Mouse (Mus musculus): ENCODE results near the gene Fancm. TPM values are rescaled to one million over a fixed set of nuclear protein-coding genes. Genes with fewer than 3 reads are reported as not detected.
"Not testable (repeated sequence)": the region's sequence is repeated elsewhere in the genome, so short reads cannot be mapped to it uniquely, and the experiment has no call there.

The Fancm gene
- polyA plus RNA-seq, 1 experiment from 2014 or later: 8.0 TPM

GRCm38 (mm10) chr12:65136121-65136520 is 60.7 kb downstream of the Fancm start:
- H3K4me2 ChIP-seq; H3K4me3 ChIP-seq (replicated peaks); H3K9ac ChIP-seq; H3K36me3 ChIP-seq; ATAC-seq (ENCODE audit: insufficient read depth, low FRiP score, low read depth); H3K9me3 ChIP-seq; H3K4me1 ChIP-seq; H3K27ac ChIP-seq; H3K27me3 ChIP-seq (replicated peaks): not testable (repeated sequence)
- 92% methylated on average over 4 of the region's 4 CpGs for WGBS

GRCm38 (mm10) chr12:65172021-65172951 is 96.9 kb downstream of the Fancm start, which contains the start of gene Mis18bp1:
TSS of gene Mis18bp1 (minus strand) at chr12:65172604.
- peak within 1 kb of the TSS; percentile 87 for H3K4me3 ChIP-seq (replicated peaks)
- peaks cover 10% of the 10 kb centered on the region; the same call in 1 of the 2 replicates for H3K4me1 ChIP-seq
- no peaks in the 10 kb centered on the region for H3K9me3 ChIP-seq
- peak within 1 kb of the TSS; percentile 97 for H3K27ac ChIP-seq
- H3K27me3 ChIP-seq (replicated peaks): no peaks in the 10 kb centered on the region
- peak within 1 kb of the TSS; percentile 54 for H3K4me2 ChIP-seq
- peak within 1 kb of the TSS; percentile 71 for H3K9ac ChIP-seq
- H3K36me3 ChIP-seq: no peaks in the 10 kb centered on the region
- under 1% methylated on average over 70 of the region's 70 CpGs for WGBS
- peak; percentile 98 for ATAC-seq (ENCODE audit: insufficient read depth, low FRiP score, low read depth)

GRCm38 (mm10) chr12:65172959-65173358 is 97.6 kb downstream of the Fancm start:
- H3K9ac ChIP-seq; H3K27me3 ChIP-seq (replicated peaks); H3K9me3 ChIP-seq; H3K36me3 ChIP-seq: not testable (repeated sequence)
- peak; percentile 25 for ATAC-seq (ENCODE audit: insufficient read depth, low FRiP score, low read depth)
- Histone ChIP-seq H3K4me3 (replicated peaks) (peak overlapping the region; percentile 87), H3K27ac (peak overlapping the region; percentile 97), H3K4me1 (peaks cover 10% of the 10 kb centered on the region; the same call in 1 of the 2 replicates), H3K4me2 (peak overlapping the region; percentile 51)
- 24% methylated on average over 8 of the region's 8 CpGs for WGBS

- WGBS: 89% methylated on average over 5 of the region's 5 CpGs
- H3K4me3 ChIP-seq (replicated peaks): peak overlapping the region; percentile 87; the same call in 1 of the 2 replicates
- H3K27me3 ChIP-seq (replicated peaks): no peaks in the 10 kb centered on the region
- no peak overlapping the region; the same call in 1 of the 2 replicates for H3K27ac ChIP-seq
- H3K4me2 ChIP-seq: no peak overlapping the region; the same call in 1 of the 2 replicates
- no peak overlapping the region for H3K9ac ChIP-seq
- no peaks in the 10 kb centered on the region for H3K36me3 ChIP-seq
- H3K9me3 ChIP-seq: no peaks in the 10 kb centered on the region
- H3K4me1 ChIP-seq: peaks cover 10% of the 10 kb centered on the region; the same call in 1 of the 2 replicates
- ATAC-seq (ENCODE audit: insufficient read depth, low FRiP score, low read depth): no peak
These were observed 98.3 kb downstream of the Fancm start for GRCm38 (mm10) chr12:65173736-65174135.

Other genes with a start within 250 kb of the Fancm start
- 2.6 and 4.1 TPM in 2 replicates for gene Gm527, start 157.7 kb upstream of the Fancm start, polyA plus RNA-seq (2015; fragmentation: Nextera tagmentation; extraction: Ambion mirVana)
- gene Klhl28, start 110.1 kb upstream of the Fancm start, polyA plus RNA-seq (2015; fragmentation: Nextera tagmentation; extraction: Ambion mirVana): 10.1 and 11.4 TPM in 2 replicates
- 25.2 and 30.3 TPM in 2 replicates for gene Togaram1, start 109.8 kb upstream of the Fancm start, polyA plus RNA-seq (2015; fragmentation: Nextera tagmentation; extraction: Ambion mirVana)
- 48.1 and 51.3 TPM in 2 replicates for gene Prpf39, start 39.3 kb upstream of the Fancm start, polyA plus RNA-seq (2015; fragmentation: Nextera tagmentation; extraction: Ambion mirVana)
- 343 and 346 TPM in 2 replicates for gene Fkbp3, start 1.6 kb upstream of the Fancm start, polyA plus RNA-seq (2015; fragmentation: Nextera tagmentation; extraction: Ambion mirVana)
- gene Mis18bp1, start 97.0 kb downstream of the Fancm start, polyA plus RNA-seq (2015; fragmentation: Nextera tagmentation; extraction: Ambion mirVana): 48.8 and 53.7 TPM in 2 replicates
- gene Wdr20rt, start 149.9 kb downstream of the Fancm start, polyA plus RNA-seq (2015; fragmentation: Nextera tagmentation; extraction: Ambion mirVana): not detected in 2 replicates